Mouse (Mus musculus): ENCODE measurements at regions not wholly inside any gene's neighbourhood (a gene's known extent, or its start where the extent isn't known, plus 50 kb on each side); places are given as distances from the start of the nearest gene placed in this dataset.

- H3K36me3 ChIP-seq (ENCODE audit: control insufficient read depth, insufficient read depth, low read length) = no peaks in the 10 kb centered on the region
- peak; percentile 71 for ATAC-seq (ENCODE audit: low read depth)
- no peaks in the 10 kb centered on the region for H3K27me3 ChIP-seq (ENCODE audit: control insufficient read depth, insufficient read depth, low read depth, low read length)
- peak overlapping the region; percentile 37 for H3K27ac ChIP-seq (ENCODE audit: low read length)
- peaks cover 6% of the 10 kb centered on the region for H3K4me1 ChIP-seq (replicated peaks; ENCODE audit: control insufficient read depth, insufficient read depth, low read length)
- WGBS = 29% methylated on average over 17 of the region's 17 CpGs
- H3K9ac ChIP-seq (ENCODE audit: low read length) = 0 out of 2 replicates have a peak overlapping the region, but pooled peaks have one; percentile 11
- peak overlapping the region; percentile 24 for H3K4me2 ChIP-seq (ENCODE audit: low read depth, low read length)
- H3K4me3 ChIP-seq (ENCODE audit: low read length) = no peak overlapping the region
- H3K9me3 ChIP-seq (ENCODE audit: control insufficient read depth, low read length) = no peaks in the 10 kb centered on the region
Measured at GRCm38 (mm10) chr10:25118674-25119670, 188.7 kb downstream of the Akap7 start.

- 85% methylated on average over 4 of the region's 4 CpGs for WGBS
Measured at GRCm38 (mm10) chr10:25114316-25114715, 187.0 kb upstream of the Arg1 start.

GRCm38 (mm10) chr10:25112449-25113171, 185.3 kb upstream of the Arg1 start:
- no peaks in the 10 kb centered on the region for H3K36me3 ChIP-seq (ENCODE audit: control insufficient read depth, insufficient read depth, low read length)
- no peak overlapping the region for H3K27ac ChIP-seq (ENCODE audit: low read length)
- 44% methylated on average over 12 of the region's 12 CpGs for WGBS
- no peak overlapping the region for H3K4me3 ChIP-seq (ENCODE audit: low read length)
- H3K27me3 ChIP-seq (ENCODE audit: control insufficient read depth, insufficient read depth, low read depth, low read length) = no peaks in the 10 kb centered on the region
- no peak for ATAC-seq (ENCODE audit: low read depth)
- no peaks in the 10 kb centered on the region for H3K9me3 ChIP-seq (ENCODE audit: control insufficient read depth, low read length)
- H3K4me1 ChIP-seq (replicated peaks; ENCODE audit: control insufficient read depth, insufficient read depth, low read length) = peaks cover 7% of the 10 kb centered on the region; the same call in 1 of the 2 replicates
- H3K4me2 ChIP-seq (ENCODE audit: low read depth, low read length) = no peak overlapping the region
- H3K9ac ChIP-seq (ENCODE audit: low read length) = no peak overlapping the region

More at GRCm38 (mm10) chr10:25114316-25114715, 187.0 kb upstream of the Arg1 start:
- ATAC-seq (ENCODE audit: low read depth) = no peak
- Histone ChIP-seq H3K27me3 (ENCODE audit: control insufficient read depth, insufficient read depth, low read depth, low read length) (no peaks in the 10 kb centered on the region), H3K36me3 (ENCODE audit: control insufficient read depth, insufficient read depth, low read length) (no peaks in the 10 kb centered on the region), H3K9ac (ENCODE audit: low read length) (no peak overlapping the region), H3K27ac (ENCODE audit: low read length) (no peak overlapping the region), H3K4me2 (ENCODE audit: low read depth, low read length) (no peak overlapping the region), H3K4me1 (replicated peaks; ENCODE audit: control insufficient read depth, insufficient read depth, low read length) (peaks cover 13% of the 10 kb centered on the region), H3K4me3 (ENCODE audit: low read length) (no peak overlapping the region), H3K9me3 (ENCODE audit: control insufficient read depth, low read length) (no peaks in the 10 kb centered on the region)

DNA sequence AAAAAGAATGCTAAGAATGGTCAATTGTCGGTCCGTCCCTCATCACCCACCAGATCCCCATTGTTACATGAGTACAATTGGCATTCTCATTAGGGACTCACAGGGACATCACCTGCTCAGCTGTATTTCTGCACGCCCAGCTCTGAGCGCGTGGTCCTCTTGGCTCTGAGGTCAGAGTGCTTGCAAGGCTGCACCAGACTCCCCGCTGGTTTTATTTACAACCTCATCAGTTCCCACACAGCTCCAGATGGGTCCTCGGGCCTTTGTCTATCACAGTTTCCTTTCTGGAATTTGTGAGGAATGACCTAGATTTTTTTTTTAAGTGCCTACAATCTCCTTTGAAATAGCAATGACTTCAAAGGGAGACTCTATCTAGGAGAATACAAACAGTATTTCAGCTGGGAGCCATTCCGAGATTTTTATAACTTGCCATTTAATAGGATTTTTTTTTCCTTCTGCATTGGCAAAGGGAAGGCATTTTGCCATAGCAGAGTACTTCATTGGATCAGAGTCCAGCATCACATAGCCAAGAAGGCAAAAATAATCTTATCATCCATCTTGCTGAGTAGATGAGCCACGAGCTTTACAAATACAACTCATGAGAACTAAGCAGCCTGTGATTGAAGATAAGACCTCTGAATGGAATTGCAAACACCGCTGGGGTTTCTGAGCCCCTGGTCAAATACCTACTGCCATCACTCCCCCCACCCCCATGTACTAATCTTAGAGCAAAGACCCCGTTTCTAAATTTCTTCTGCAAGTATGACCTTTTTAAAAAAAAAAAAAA, 184.5 kb upstream of the Arg1 start:
- Histone ChIP-seq H3K9me3 (ENCODE audit: control insufficient read depth, low read length) (no peaks in the 10 kb centered on the region), H3K27me3 (ENCODE audit: control insufficient read depth, insufficient read depth, low read depth, low read length) (no peaks in the 10 kb centered on the region), H3K9ac (ENCODE audit: low read length) (no peak overlapping the region), H3K36me3 (ENCODE audit: control insufficient read depth, insufficient read depth, low read length) (no peaks in the 10 kb centered on the region), H3K4me3 (ENCODE audit: low read length) (no peak overlapping the region), H3K4me2 (ENCODE audit: low read depth, low read length) (no peak overlapping the region; the same call in 1 of the 2 replicates), H3K27ac (ENCODE audit: low read length) (peak overlapping the region; percentile 63), H3K4me1 (replicated peaks; ENCODE audit: control insufficient read depth, insufficient read depth, low read length) (peaks cover 7% of the 10 kb centered on the region; the same call in 1 of the 2 replicates)
- 11% methylated on average over 11 of the region's 11 CpGs for WGBS
- ATAC-seq (ENCODE audit: low read depth) = peak; percentile 59

- H3K27me3 ChIP-seq (ENCODE audit: control insufficient read depth, insufficient read depth, low read depth, low read length) = no peaks in the 10 kb centered on the region
- H3K4me1 ChIP-seq (replicated peaks; ENCODE audit: control insufficient read depth, insufficient read depth, low read length) = peaks cover 7% of the 10 kb centered on the region; the same call in 1 of the 2 replicates
- H3K9me3 ChIP-seq (ENCODE audit: control insufficient read depth, low read length) = no peaks in the 10 kb centered on the region
- no peak overlapping the region for H3K4me3 ChIP-seq (ENCODE audit: low read length)
- no peak for ATAC-seq (ENCODE audit: low read depth)
- H3K4me2 ChIP-seq (ENCODE audit: low read depth, low read length) = no peak overlapping the region
- WGBS = 37% methylated on average over 7 of the region's 7 CpGs
- no peak overlapping the region for H3K27ac ChIP-seq (ENCODE audit: low read length)
- no peaks in the 10 kb centered on the region for H3K36me3 ChIP-seq (ENCODE audit: control insufficient read depth, insufficient read depth, low read length)
- H3K9ac ChIP-seq (ENCODE audit: low read length) = no peak overlapping the region
Measured at GRCm38 (mm10) chr10:25111181-25111580, 183.9 kb upstream of the Arg1 start.

GRCm38 (mm10) chr10:25098070-25098469, 170.8 kb upstream of the Arg1 start:
- H3K4me1 ChIP-seq (replicated peaks; ENCODE audit: control insufficient read depth, insufficient read depth, low read length) = peaks cover 8% of the 10 kb centered on the region
- no peak overlapping the region for H3K4me2 ChIP-seq (ENCODE audit: low read depth, low read length)
- H3K27ac ChIP-seq (ENCODE audit: low read length) = no peak overlapping the region
- H3K27me3 ChIP-seq (ENCODE audit: control insufficient read depth, insufficient read depth, low read depth, low read length) = no peaks in the 10 kb centered on the region
- 11% methylated on average over 4 of the region's 4 CpGs for WGBS
- no peak overlapping the region for H3K4me3 ChIP-seq (ENCODE audit: low read length)
- no peak for ATAC-seq (ENCODE audit: low read depth)
- H3K9ac ChIP-seq (ENCODE audit: low read length) = no peak overlapping the region
- no peaks in the 10 kb centered on the region for H3K36me3 ChIP-seq (ENCODE audit: control insufficient read depth, insufficient read depth, low read length)
- H3K9me3 ChIP-seq (ENCODE audit: control insufficient read depth, low read length) = no peaks in the 10 kb centered on the region

GRCm38 (mm10) chr10:25089705-25090386, 162.6 kb upstream of the Arg1 start:
- Histone ChIP-seq H3K4me2 (ENCODE audit: low read depth, low read length) (no peak overlapping the region), H3K27me3 (ENCODE audit: control insufficient read depth, insufficient read depth, low read depth, low read length) (no peaks in the 10 kb centered on the region), H3K4me1 (replicated peaks; ENCODE audit: control insufficient read depth, insufficient read depth, low read length) (no peaks in the 10 kb centered on the region), H3K9me3 (ENCODE audit: control insufficient read depth, low read length) (no peaks in the 10 kb centered on the region), H3K9ac (ENCODE audit: low read length) (no peak overlapping the region), H3K27ac (ENCODE audit: low read length) (no peak overlapping the region), H3K36me3 (ENCODE audit: control insufficient read depth, insufficient read depth, low read length) (no peaks in the 10 kb centered on the region), H3K4me3 (ENCODE audit: low read length) (no peak overlapping the region)
- no peak for ATAC-seq (ENCODE audit: low read depth)
- 38% methylated on average over 4 of the region's 4 CpGs for WGBS

- Histone ChIP-seq H3K4me3 (ENCODE audit: low read length) (no peak overlapping the region), H3K36me3 (ENCODE audit: control insufficient read depth, insufficient read depth, low read length) (no peaks in the 10 kb centered on the region), H3K27me3 (ENCODE audit: control insufficient read depth, insufficient read depth, low read depth, low read length) (no peaks in the 10 kb centered on the region), H3K4me2 (ENCODE audit: low read depth, low read length) (no peak overlapping the region), H3K9me3 (ENCODE audit: control insufficient read depth, low read length) (no peaks in the 10 kb centered on the region), H3K27ac (ENCODE audit: low read length) (no peak overlapping the region), H3K9ac (ENCODE audit: low read length) (no peak overlapping the region), H3K4me1 (replicated peaks; ENCODE audit: control insufficient read depth, insufficient read depth, low read length) (peaks cover 7% of the 10 kb centered on the region; the same call in 1 of the 2 replicates)
- WGBS = 91% methylated on average over 17 of the region's 17 CpGs
- ATAC-seq (ENCODE audit: low read depth) = no peak
Measured at GRCm38 (mm10) chr10:25086745-25087144, 159.5 kb upstream of the Arg1 start.
